Mouse (Mus musculus): ENCODE results near the gene Ccdc188. TPM values are rescaled to one million over a fixed set of nuclear protein-coding genes. Genes with fewer than 3 reads are reported as not detected.

The Ccdc188 gene
- polyA plus RNA-seq, 1 experiment from 2014 or later = not detected

- WGBS (ENCODE audit: insufficient replicate concordance) = 55% methylated on average over 11 of the region's 11 CpGs
- no peak overlapping the region for H3K4me2 ChIP-seq (ENCODE audit: low read depth, low read length)
- ATAC-seq (no peak), DNase-seq (peak; percentile 35)
- no peak for TF ChIP-seq EP300 (IDR thresholded peaks at IDR 0.05; ENCODE audit: low read depth)
- no peak overlapping the region for H3K27ac ChIP-seq (ENCODE audit: low read depth)
- no peaks in the 10 kb centered on the region for H3K9me3 ChIP-seq (ENCODE audit: low read length)
- peaks cover 6% of the 10 kb centered on the region; the same call in 1 of the 2 replicates for H3K36me3 ChIP-seq (replicated peaks; ENCODE audit: insufficient read depth, low read length)
- no peak overlapping the region for H3K9ac ChIP-seq (replicated peaks)
- H3K4me1 ChIP-seq (ENCODE audit: insufficient read depth) = peaks cover 11% of the 10 kb centered on the region
- H3K27me3 ChIP-seq (ENCODE audit: insufficient read depth, low read length) = no peaks in the 10 kb centered on the region
- H3K4me3 ChIP-seq (ENCODE audit: low read depth, low read length) = no peak overlapping the region
Measured at GRCm38 (mm10) chr16:18229622-18230021, 11.9 kb downstream of the Ccdc188 start.

- 71% methylated on average over 6 of the region's 6 CpGs for WGBS (ENCODE audit: insufficient replicate concordance)
- Histone ChIP-seq H3K27me3 (ENCODE audit: insufficient read depth, low read length) (no peaks in the 10 kb centered on the region), H3K4me2 (ENCODE audit: low read depth, low read length) (no peak overlapping the region), H3K36me3 (replicated peaks; ENCODE audit: insufficient read depth, low read length) (peaks cover 5% of the 10 kb centered on the region; the same call in 1 of the 2 replicates), H3K27ac (ENCODE audit: low read depth) (no peak overlapping the region), H3K4me1 (ENCODE audit: insufficient read depth) (peaks cover 13% of the 10 kb centered on the region), H3K9me3 (ENCODE audit: low read length) (no peaks in the 10 kb centered on the region), H3K9ac (replicated peaks) (no peak overlapping the region), H3K4me3 (ENCODE audit: low read depth, low read length) (no peak overlapping the region)
- 0 out of 2 replicates have a peak, but pooled peaks have one; percentile 17 for TF ChIP-seq CTCF (IDR thresholded peaks at IDR 0.05; ENCODE audit: low read depth)
- TF ChIP-seq EP300 (IDR thresholded peaks at IDR 0.05; ENCODE audit: low read depth) = no peak
- DNase-seq = no peak
- 0 out of 2 replicates have a peak, but pooled peaks have one; percentile 24 for ATAC-seq
Measured at GRCm38 (mm10) chr16:18230617-18231016, 12.9 kb downstream of the Ccdc188 start.

- peaks cover 17% of the 10 kb centered on the region for H3K4me1 ChIP-seq (ENCODE audit: insufficient read depth)
- no peak overlapping the region; the same call in 1 of the 2 replicates for H3K27ac ChIP-seq (ENCODE audit: low read depth)
- no peaks in the 10 kb centered on the region for H3K9me3 ChIP-seq (ENCODE audit: low read length)
- DNase-seq (no peak), ATAC-seq (no peak)
- peaks cover 5% of the 10 kb centered on the region; the same call in 1 of the 2 replicates for H3K36me3 ChIP-seq (replicated peaks; ENCODE audit: insufficient read depth, low read length)
- H3K27me3 ChIP-seq (ENCODE audit: insufficient read depth, low read length) = no peaks in the 10 kb centered on the region
- TF ChIP-seq EP300 (IDR thresholded peaks at IDR 0.05; ENCODE audit: low read depth) (no peak), CTCF (IDR thresholded peaks at IDR 0.05; ENCODE audit: low read depth) (no peak)
- 61% methylated on average over 3 of the region's 3 CpGs for WGBS (ENCODE audit: insufficient replicate concordance)
- H3K9ac ChIP-seq (replicated peaks) = no peak overlapping the region
- no peak overlapping the region for H3K4me3 ChIP-seq (ENCODE audit: low read depth, low read length)
- H3K4me2 ChIP-seq (ENCODE audit: low read depth, low read length) = no peak overlapping the region
Measured at GRCm38 (mm10) chr16:18231047-18231446, 13.4 kb downstream of the Ccdc188 start.

GRCm38 (mm10) chr16:18231451-18231850, 13.8 kb downstream of the Ccdc188 start:
- 75% methylated on average over 4 of the region's 4 CpGs for WGBS (ENCODE audit: insufficient replicate concordance)
- H3K27ac ChIP-seq (ENCODE audit: low read depth) = no peak overlapping the region
- H3K4me3 ChIP-seq (ENCODE audit: low read depth, low read length) = no peak overlapping the region
- DNase-seq = no peak
- TF ChIP-seq EP300 (IDR thresholded peaks at IDR 0.05; ENCODE audit: low read depth) = no peak
- no peak for TF ChIP-seq CTCF (IDR thresholded peaks at IDR 0.05; ENCODE audit: low read depth)
- H3K9me3 ChIP-seq (ENCODE audit: low read length) = no peaks in the 10 kb centered on the region
- H3K4me1 ChIP-seq (ENCODE audit: insufficient read depth) = peaks cover 17% of the 10 kb centered on the region
- H3K27me3 ChIP-seq (ENCODE audit: insufficient read depth, low read length) = no peaks in the 10 kb centered on the region
- H3K4me2 ChIP-seq (ENCODE audit: low read depth, low read length) = no peak overlapping the region
- H3K9ac ChIP-seq (replicated peaks) = no peak overlapping the region
- ATAC-seq = no peak
- peaks cover 1% of the 10 kb centered on the region; the same call in 1 of the 2 replicates for H3K36me3 ChIP-seq (replicated peaks; ENCODE audit: insufficient read depth, low read length)

- H3K27ac ChIP-seq (ENCODE audit: low read depth) = no peak overlapping the region
- no peak overlapping the region for H3K4me3 ChIP-seq (ENCODE audit: low read depth, low read length)
- H3K9ac ChIP-seq (replicated peaks) = no peak overlapping the region
- H3K9me3 ChIP-seq (ENCODE audit: low read length) = no peaks in the 10 kb centered on the region
- no peak for ATAC-seq
- no peak for DNase-seq
- TF ChIP-seq EP300 (IDR thresholded peaks at IDR 0.05; ENCODE audit: low read depth) (no peak), CTCF (IDR thresholded peaks at IDR 0.05; ENCODE audit: low read depth) (no peak)
- H3K27me3 ChIP-seq (ENCODE audit: insufficient read depth, low read length) = no peaks in the 10 kb centered on the region
- WGBS (ENCODE audit: insufficient replicate concordance) = 29% methylated on average over 1 of the region's 1 CpGs
- no peak overlapping the region for H3K4me2 ChIP-seq (ENCODE audit: low read depth, low read length)
- peaks cover 17% of the 10 kb centered on the region for H3K4me1 ChIP-seq (ENCODE audit: insufficient read depth)
- no peaks in the 10 kb centered on the region for H3K36me3 ChIP-seq (replicated peaks; ENCODE audit: insufficient read depth, low read length)
Measured at GRCm38 (mm10) chr16:18233451-18233850, 15.8 kb downstream of the Ccdc188 start.

- H3K9me3 ChIP-seq (ENCODE audit: low read length) = no peaks in the 10 kb centered on the region
- H3K4me2 ChIP-seq (ENCODE audit: low read depth, low read length) = peak overlapping the region; percentile 74
- 19% methylated on average over 13 of the region's 13 CpGs for WGBS (ENCODE audit: insufficient replicate concordance)
- H3K36me3 ChIP-seq (replicated peaks; ENCODE audit: insufficient read depth, low read length) = peaks cover 6% of the 10 kb centered on the region
- H3K9ac ChIP-seq (replicated peaks) = peak overlapping the region; percentile 72
- TF ChIP-seq CTCF (IDR thresholded peaks at IDR 0.05; ENCODE audit: low read depth) (no peak), EP300 (IDR thresholded peaks at IDR 0.05; ENCODE audit: low read depth) (no peak)
- ATAC-seq (0 out of 2 replicates have a peak, but pooled peaks have one; percentile 1), DNase-seq (no peak)
- H3K4me3 ChIP-seq (ENCODE audit: low read depth, low read length) = peak overlapping the region; percentile 66
- H3K27ac ChIP-seq (ENCODE audit: low read depth) = 0 out of 2 replicates have a peak overlapping the region, but pooled peaks have one; percentile 69
- H3K4me1 ChIP-seq (ENCODE audit: insufficient read depth) = peaks cover 17% of the 10 kb centered on the region
- no peaks in the 10 kb centered on the region for H3K27me3 ChIP-seq (ENCODE audit: insufficient read depth, low read length)
Measured at GRCm38 (mm10) chr16:18233919-18234670, 16.4 kb downstream of the Ccdc188 start.

Measured in liver, postnatal 0 days (tissue).